Mouse (Mus musculus) embryonic fibroblast, embryonic 13.5 days (primary cell): ENCODE results near the gene Gm20479.

Experiments used
- CTCF ChIP-seq: IDR thresholded peaks from 2 replicates; pipeline ENCODE4 v1.5.1; 2011; ENCODE audit warnings: mild to moderate bottlenecking, control low read depth, low read length, moderate library complexity, borderline replicate concordance; ENCODE audit not compliant: insufficient read depth
- POLR2A ChIP-seq: IDR thresholded peaks from 2 replicates; pipeline ENCODE4 v1.6.1; 2011; ENCODE audit warnings: low read depth, mild to moderate bottlenecking, control low read depth, low read length, moderate library complexity

- TF ChIP-seq POLR2A (no peak), CTCF (no peak)
These were observed 42.8 kb downstream of the Gm20479 start for GRCm38 (mm10) chr7:27314393-27314792.
